Mouse (Mus musculus) MEL (cell line): Measurements from ENCODE around the gene Chst3. TPM values are rescaled to one million over a fixed set of nuclear protein-coding genes. Genes with fewer than 3 reads are reported as not detected.

ENCODE experiments used
- DNase-seq: peaks from one replicate; pipeline ENCODE4 v3.0.0; 2011; ENCODE audit warnings: low read depth, low spot score
- H3K27ac ChIP-seq: 2 replicates; pipeline ENCODE4 v1.5.1; 2012; ENCODE audit warnings: low read depth, mild to moderate bottlenecking, control low read depth, low read length, moderate library complexity; ENCODE audit not compliant: control insufficient read depth
- H3K27me3 ChIP-seq, 2 experiments: fragments of 150-350 bp in 1 of 2; sonication (generic) in 1 of 2; 2 replicates each; pipeline ENCODE4 v1.6.1; 2012; ENCODE audit warnings: low read length in 2 of 2, mild to moderate bottlenecking in 2 of 2, improper control_type of control experiment in 1 of 2, moderate library complexity in 1 of 2; ENCODE audit not compliant: insufficient read depth in 2 of 2, control insufficient read depth in 1 of 2
- H3K36me3 ChIP-seq, 2 experiments: 2 replicates each; pipeline ENCODE4 v1.6.1; 2012 to 2014; ENCODE audit warnings: low read length in 2 of 2, improper control_type of control experiment in 1 of 2, inconsistent platforms in 1 of 2, mild to moderate bottlenecking in 1 of 2; ENCODE audit not compliant: insufficient read depth in 2 of 2, control insufficient read depth in 1 of 2
- H3K4me1 ChIP-seq, 2 experiments: fragments of 150-350 bp in 1 of 2; sonication (generic) in 1 of 2; 2 replicates each; pipeline ENCODE4 v1.6.1; 2012; ENCODE audit warnings: low read length in 2 of 2, improper control_type of control experiment in 1 of 2, mild to moderate bottlenecking in 1 of 2; ENCODE audit not compliant: insufficient read depth in 2 of 2, control insufficient read depth in 1 of 2
- H3K4me3 ChIP-seq, 2 experiments: fragments of 150-350 bp in 1 of 2; sonication (generic) in 1 of 2; 2 replicates each; pipeline ENCODE4 v1.5.1; 2012; ENCODE audit warnings: low read depth in 2 of 2, low read length in 2 of 2, mild to moderate bottlenecking in 2 of 2, moderate library complexity in 2 of 2, control low read depth in 1 of 2, improper control_type of control experiment in 1 of 2; ENCODE audit not compliant: control insufficient read depth in 1 of 2, insufficient read depth in 1 of 2
- H3K79me2 ChIP-seq: 2 replicates; pipeline ENCODE4 v1.6.1; 2012; ENCODE audit warnings: mild to moderate bottlenecking, low read length, moderate library complexity; ENCODE audit not compliant: control insufficient read depth, poor library complexity, insufficient read depth
- H3K9ac ChIP-seq: 2 replicates; pipeline ENCODE4 v1.6.1; 2012; ENCODE audit warnings: low read depth, mild to moderate bottlenecking, control low read depth, low read length, moderate library complexity; ENCODE audit not compliant: control insufficient read depth, poor library complexity, severe bottlenecking
- H3K9me3 ChIP-seq: fragments of 150-350 bp; sonication (generic); replicated peaks from 2 replicates; pipeline ENCODE4 v1.6.1; 2012; ENCODE audit warnings: mild to moderate bottlenecking, low read length, improper control_type of control experiment, moderate library complexity; ENCODE audit not compliant: insufficient read depth
- BHLHE40 ChIP-seq: IDR thresholded peaks from 2 replicates; pipeline ENCODE4 v1.6.1; 2012; ENCODE audit warnings: low read depth, mild to moderate bottlenecking, inconsistent platforms, low read length, improper control_type of control experiment, borderline replicate concordance
- CTCF ChIP-seq, 3 experiments: IDR thresholded peaks in 2 of 3; conservative IDR thresholded peaks in 1 of 3; 2 replicates each; pipeline ENCODE4 v1.5.1; 2011 to 2012; ENCODE audit warnings: low read length in 3 of 3, low read depth in 2 of 3, mild to moderate bottlenecking in 2 of 3, improper control_type of control experiment in 1 of 3, inconsistent platforms in 1 of 3, mixed read lengths in 1 of 3, moderate library complexity in 1 of 3; ENCODE audit not compliant: control insufficient read depth in 1 of 3, insufficient read depth in 1 of 3, poor library complexity in 1 of 3, severe bottlenecking in 1 of 3
- E2F4 ChIP-seq: IDR thresholded peaks from 2 replicates; pipeline ENCODE4 v1.6.1; 2011; ENCODE audit warnings: low read depth, low read length, improper control_type of control experiment, borderline replicate concordance
- ELF1 ChIP-seq: IDR thresholded peaks from 2 replicates; pipeline ENCODE4 v1.6.1; 2014; ENCODE audit warnings: low read depth, mild to moderate bottlenecking, inconsistent platforms, low read length, improper control_type of control experiment, moderate library complexity
- EP300 ChIP-seq, 2 experiments: IDR thresholded peaks; 2 replicates each; pipeline ENCODE4 v1.6.1; 2011; ENCODE audit warnings: improper control_type of control experiment in 2 of 2, low read length in 2 of 2, low read depth in 1 of 2, mild to moderate bottlenecking in 1 of 2
- HCFC1 ChIP-seq: IDR thresholded peaks from 2 replicates; pipeline ENCODE4 v1.6.1; 2012; ENCODE audit warnings: low read depth, mild to moderate bottlenecking, inconsistent platforms, low read length, improper control_type of control experiment, moderate library complexity
- JUND ChIP-seq: IDR thresholded peaks from 2 replicates; pipeline ENCODE4 v1.6.1; 2011; ENCODE audit warnings: low read depth, mild to moderate bottlenecking, improper control_type of control experiment, low read length
- KAT2A ChIP-seq: conservative IDR thresholded peaks from 2 replicates; pipeline ENCODE4 v1.6.1; 2012; ENCODE audit warnings: low read depth, low read length, improper control_type of control experiment, inconsistent platforms
- MAFK ChIP-seq: IDR thresholded peaks from 2 replicates; pipeline ENCODE4 v1.6.1; 2011; ENCODE audit warnings: low read depth, mild to moderate bottlenecking, low read length, improper control_type of control experiment, borderline replicate concordance
- MAZ ChIP-seq: IDR thresholded peaks from 2 replicates; pipeline ENCODE4 v1.6.1; 2012; ENCODE audit warnings: low read depth, mild to moderate bottlenecking, inconsistent platforms, low read length, improper control_type of control experiment
- NELFE ChIP-seq: IDR thresholded peaks from 2 replicates; pipeline ENCODE4 v1.6.1; 2011; ENCODE audit warnings: low read depth, low read length, improper control_type of control experiment
- NRF1 ChIP-seq: IDR thresholded peaks from 2 replicates; pipeline ENCODE4 v1.6.1; 2014; ENCODE audit warnings: low read depth, mild to moderate bottlenecking, inconsistent platforms, low read length, improper control_type of control experiment, moderate library complexity; ENCODE audit not compliant: poor library complexity, insufficient read depth, severe bottlenecking
- POLR2A ChIP-seq, 2 experiments: IDR thresholded peaks; 2 replicates each; pipeline ENCODE4 v1.6.1; 2011 to 2012; ENCODE audit warnings: low read length in 2 of 2, mild to moderate bottlenecking in 2 of 2, control low read depth in 1 of 2, improper control_type of control experiment in 1 of 2, low read depth in 1 of 2, moderate library complexity in 1 of 2; ENCODE audit not compliant: control insufficient read depth in 1 of 2, insufficient read depth in 1 of 2, poor library complexity in 1 of 2
- POLR2AphosphoS2 ChIP-seq: IDR thresholded peaks from 2 replicates; pipeline ENCODE4 v1.6.1; 2011; ENCODE audit warnings: low read length, improper control_type of control experiment
- RAD21 ChIP-seq: IDR thresholded peaks from 2 replicates; pipeline ENCODE4 v1.6.1; 2011; ENCODE audit warnings: mild to moderate bottlenecking, low read depth, low read length, improper control_type of control experiment
- SMC3 ChIP-seq: IDR thresholded peaks from 2 replicates; pipeline ENCODE4 v1.6.1; 2011; ENCODE audit warnings: low read depth, low read length, improper control_type of control experiment
- TAL1 ChIP-seq: IDR thresholded peaks from 2 replicates; pipeline ENCODE4 v1.6.1; 2012; ENCODE audit warnings: mild to moderate bottlenecking, inconsistent platforms, low read length, moderate library complexity, mixed read lengths
- TBP ChIP-seq: IDR thresholded peaks from 2 replicates; pipeline ENCODE4 v1.8.0; 2011; ENCODE audit warnings: low read depth, low read length, improper control_type of control experiment
- USF1 ChIP-seq: IDR thresholded peaks from 2 replicates; pipeline ENCODE4 v1.6.1; 2014; ENCODE audit warnings: low read depth, mild to moderate bottlenecking, inconsistent platforms, low read length, improper control_type of control experiment, moderate library complexity
- ZKSCAN1 ChIP-seq: IDR thresholded peaks from 2 replicates; pipeline ENCODE4 v1.6.1; 2012; ENCODE audit warnings: low read depth, mild to moderate bottlenecking, inconsistent platforms, low read length, improper control_type of control experiment, moderate library complexity
- ZMIZ1 ChIP-seq: IDR thresholded peaks from 2 replicates; pipeline ENCODE4 v1.6.1; 2012; ENCODE audit warnings: low read depth, mild to moderate bottlenecking, inconsistent platforms, low read length, improper control_type of control experiment, moderate library complexity
- polyA plus RNA-seq, 2 experiments: library from polyadenylated mRNA; stranded (reverse) in 1 of 2; unstranded in 1 of 2; fragments of >175 nt in 1 of 2; fragments of >200 nt in 1 of 2; gene quantifications; 2 replicates each; pipeline versions ENCODE4 v1.2.1 to v1.2.4; 2012; ENCODE audit warnings: low replicate concordance in 2 of 2, low read depth in 1 of 2; ENCODE audit not compliant: insufficient read length in 2 of 2, insufficient read depth in 1 of 2, missing spikeins in 1 of 2
- total RNA-seq: library from RNA; depleted of rRNA; stranded (reverse); fragments of 300-350 nt; gene quantifications from 2 replicates; pipeline ENCODE4 v1.2.3, GENCODE M21; 2012

The Chst3 gene
- total and polyA plus RNA-seq, 3 experiments, result 0.08 TPM; not detected in 2

GRCm38 (mm10) chr10:60141656-60142160, 77.4 kb downstream of the Chst3 start:
- H3K79me2 ChIP-seq, result no peaks in the 10 kb centered on the region

GRCm38 (mm10) chr10:60140751-60141150, 78.3 kb downstream of the Chst3 start:
- Histone ChIP-seq H3K79me2 (no peaks in the 10 kb centered on the region), H3K4me3 (no peak overlapping the region), H3K27me3 (no peaks in the 10 kb centered on the region), H3K9ac (no peak overlapping the region), H3K27ac (no peak overlapping the region), H3K9me3 (no peaks in the 10 kb centered on the region), H3K36me3 (no peaks in the 10 kb centered on the region), H3K4me1 (0 out of 4 replicates have a peak, but pooled peaks cover 0 to 3% of the 10 kb centered on the region in 2 experiments)
- TF ChIP-seq RAD21, result no peak
- DNase-seq, result no peak

More at GRCm38 (mm10) chr10:60141656-60142160, 77.4 kb downstream of the Chst3 start:
- DNase-seq, result no peak
- TF ChIP-seq SMC3 (no peak), ZKSCAN1 (no peak), EP300 (IDR thresholded peaks at IDR 0.05; ENCODE audit: low read depth in 1 of 2, low read length in 2 of 2) (no peak), TAL1 (no peak), ZMIZ1 (no peak), HCFC1 (no peak), TBP (no peak), KAT2A (no peak), NRF1 (no peak), CTCF (IDR thresholded peaks at IDR 0.05 in 2 of 3, conservative IDR thresholded peaks at IDR 0.05 in 1 of 3; ENCODE audit: control insufficient read depth in 1 of 3, insufficient read depth in 1 of 3, low read depth in 2 of 3, low read length in 3 of 3, poor library complexity in 1 of 3, severe bottlenecking in 1 of 3) (no peak), MAFK (no peak), USF1 (no peak), POLR2A (IDR thresholded peaks at IDR 0.05; ENCODE audit: control insufficient read depth in 1 of 2, insufficient read depth in 1 of 2, low read depth in 1 of 2, low read length in 2 of 2, poor library complexity in 1 of 2) (no peak), MAZ (no peak), NELFE (no peak), BHLHE40 (no peak), JUND (no peak), E2F4 (no peak), POLR2AphosphoS2 (no peak), ELF1 (no peak)
- Histone ChIP-seq H3K27ac (no peak overlapping the region), H3K9ac (no peak overlapping the region), H3K27me3 (no peaks in the 10 kb centered on the region), H3K36me3 (no peaks in the 10 kb centered on the region), H3K4me3 (no peak overlapping the region), H3K9me3 (no peaks in the 10 kb centered on the region), H3K4me1 (0 out of 4 replicates have a peak, but pooled peaks cover 0 to 3% of the 10 kb centered on the region in 2 experiments)
